Mouse (Mus musculus) spleen, adult 2 months (tissue): ENCODE results near the gene Exoc6. TPM values are rescaled to one million over a fixed set of nuclear protein-coding genes. Genes with fewer than 3 reads are reported as not detected.
A peak's percentile ranks its signal among the peaks of the same experiment; 100 is the strongest.

Experiments
- DNase-seq, 2 experiments: peaks; one replicate each; pipeline versions ENCODE4 v3.0.0 to v3.0.0-alpha.2; 2012 to 2021; ENCODE audit warnings: low spot score in 2 of 2, low read depth in 1 of 2
- H3K27ac ChIP-seq: fragments of 200-500 bp; 2 replicates; pipeline ENCODE4 v1.5.1; 2012; ENCODE audit warnings: low read length, inconsistent platforms; ENCODE audit not compliant: insufficient read depth
- H3K27me3 ChIP-seq: fragments of 200-500 bp; 2 replicates; pipeline ENCODE4 v1.6.1; 2012; ENCODE audit warnings: mild to moderate bottlenecking, moderate library complexity, low read length, inconsistent platforms; ENCODE audit not compliant: control insufficient read depth, insufficient read depth
- H3K36me3 ChIP-seq: fragments of 200-500 bp; 2 replicates; pipeline ENCODE4 v1.6.1; 2012; ENCODE audit warnings: mild to moderate bottlenecking, low read length, inconsistent platforms; ENCODE audit not compliant: control insufficient read depth, insufficient read depth
- H3K4me1 ChIP-seq: fragments of 200-500 bp; 2 replicates; pipeline ENCODE4 v1.6.1; 2011; ENCODE audit warnings: inconsistent platforms; ENCODE audit not compliant: control insufficient read depth, insufficient read depth, insufficient read length
- H3K4me3 ChIP-seq: fragments of 200-500 bp; 2 replicates; pipeline ENCODE4 v1.5.1; 2011; ENCODE audit warnings: mild to moderate bottlenecking, inconsistent platforms; ENCODE audit not compliant: insufficient read depth, insufficient read length; ENCODE audit errors: extremely low read depth
- CTCF ChIP-seq: fragments of 200-500 bp; IDR thresholded peaks from 2 replicates; pipeline ENCODE4 v1.5.1; 2011; ENCODE audit warnings: mild to moderate bottlenecking, inconsistent platforms; ENCODE audit not compliant: insufficient read depth, insufficient read length, insufficient replicate concordance; ENCODE audit errors: extremely low read depth
- POLR2A ChIP-seq: fragments of 200-500 bp; IDR thresholded peaks from 2 replicates; pipeline ENCODE4 v1.6.1; 2011; ENCODE audit warnings: low read depth, low read length, inconsistent platforms
- WGBS: fragments of 180-500 bp; shearing (Covaris S2); methylation state at CpG from one replicate; pipeline ENCODE4 v1.1.7; 2018; 5-methylcytosine and 5-hydroxymethylcytosine counted together
- polyA plus RNA-seq: library from polyadenylated mRNA; depleted of rRNA; stranded (reverse); fragments of >200 nt; gene quantifications from 2 replicates; pipeline ENCODE4 v1.2.3, GENCODE M21; 2012

The Exoc6 gene
- polyA plus RNA-seq, 1 experiment: 8.6 TPM

- 7% methylated on average over 3 of the region's 3 CpGs for WGBS
- H3K27ac ChIP-seq: no peak overlapping the region
Measured at GRCm38 (mm10) chr19:37534737-37535365, 15.4 kb upstream of the Exoc6 start.

GRCm38 (mm10) chr19:37536426-37536825, 13.8 kb upstream of the Exoc6 start:
- H3K27me3 ChIP-seq: no peaks in the 10 kb centered on the region
- no peak for TF ChIP-seq CTCF
- no peak for TF ChIP-seq POLR2A
- no peaks in the 10 kb centered on the region for H3K36me3 ChIP-seq
- WGBS: 94% methylated on average over 7 of the region's 7 CpGs
- H3K27ac ChIP-seq: no peak overlapping the region
- 0 out of 2 replicates have a peak, but pooled peaks cover 4% of the 10 kb centered on the region for H3K4me1 ChIP-seq
- no peak overlapping the region for H3K4me3 ChIP-seq
- no peak for DNase-seq

More at GRCm38 (mm10) chr19:37534737-37535365, 15.4 kb upstream of the Exoc6 start:
- Histone ChIP-seq H3K36me3 (no peaks in the 10 kb centered on the region), H3K4me3 (no peak overlapping the region), H3K27me3 (no peaks in the 10 kb centered on the region), H3K4me1 (0 out of 2 replicates have a peak, but pooled peaks cover 4% of the 10 kb centered on the region)
- peak in 1 of 2 experiments; percentile 45 for DNase-seq
- TF ChIP-seq POLR2A (no peak), CTCF (no peak)

- Histone ChIP-seq H3K4me3 (no peak overlapping the region), H3K27ac (no peak overlapping the region), H3K4me1 (0 out of 2 replicates have a peak, but pooled peaks cover 4% of the 10 kb centered on the region), H3K36me3 (no peaks in the 10 kb centered on the region), H3K27me3 (no peaks in the 10 kb centered on the region)
- no peak for DNase-seq
- WGBS: 77% methylated on average over 1 of the region's 1 CpGs
- no peak for TF ChIP-seq POLR2A
- TF ChIP-seq CTCF: no peak
Measured at GRCm38 (mm10) chr19:37537717-37538116, 12.5 kb upstream of the Exoc6 start.

- Histone ChIP-seq H3K27me3 (no peaks in the 10 kb centered on the region), H3K36me3 (no peaks in the 10 kb centered on the region), H3K4me1 (no peaks in the 10 kb centered on the region), H3K27ac (no peak overlapping the region), H3K4me3 (no peak overlapping the region)
- WGBS: 82% methylated on average over 7 of the region's 7 CpGs
- no peak for DNase-seq
- no peak for TF ChIP-seq POLR2A
- TF ChIP-seq CTCF: no peak
Measured at GRCm38 (mm10) chr19:37540201-37540600, 10.0 kb upstream of the Exoc6 start.

GRCm38 (mm10) chr19:37543537-37544326, 6.5 kb upstream of the Exoc6 start:
- peaks cover 6% of the 10 kb centered on the region; the same call in 1 of the 2 replicates for H3K4me1 ChIP-seq
- peak in 1 of 2 experiments; percentile 37 for DNase-seq
- TF ChIP-seq POLR2A (no peak), CTCF (peak; percentile 44; the same call in 1 of the 2 replicates)
- WGBS: 46% methylated on average over 13 of the region's 13 CpGs
- no peaks in the 10 kb centered on the region for H3K36me3 ChIP-seq
- H3K27ac ChIP-seq: no peak overlapping the region
- no peak overlapping the region for H3K4me3 ChIP-seq
- no peaks in the 10 kb centered on the region for H3K27me3 ChIP-seq

GRCm38 (mm10) chr19:37544476-37544875, 5.7 kb upstream of the Exoc6 start:
- TF ChIP-seq POLR2A (no peak), CTCF (no peak)
- Histone ChIP-seq H3K27me3 (no peaks in the 10 kb centered on the region), H3K4me3 (no peak overlapping the region), H3K27ac (no peak overlapping the region), H3K4me1 (peaks cover 6% of the 10 kb centered on the region; the same call in 1 of the 2 replicates), H3K36me3 (no peaks in the 10 kb centered on the region)
- WGBS: 94% methylated on average over 9 of the region's 9 CpGs
- DNase-seq: no peak
